Mouse (Mus musculus) MEL (cell line): ENCODE data around the gene Yipf2. TPM values are rescaled to one million over a fixed set of nuclear protein-coding genes. Genes with fewer than 3 reads are reported as not detected.

Source experiments
- DNase-seq: peaks from one replicate; pipeline ENCODE4 v3.0.0; 2011; ENCODE audit warnings: low read depth, low spot score
- H3K27ac ChIP-seq: 2 replicates; pipeline ENCODE4 v1.5.1; 2012; ENCODE audit warnings: low read depth, mild to moderate bottlenecking, control low read depth, low read length, moderate library complexity; ENCODE audit not compliant: control insufficient read depth
- H3K27me3 ChIP-seq, 2 experiments: fragments of 150-350 bp in 1 of 2; sonication (generic) in 1 of 2; 2 replicates each; pipeline ENCODE4 v1.6.1; 2012; ENCODE audit warnings: low read length in 2 of 2, mild to moderate bottlenecking in 2 of 2, improper control_type of control experiment in 1 of 2, moderate library complexity in 1 of 2; ENCODE audit not compliant: insufficient read depth in 2 of 2, control insufficient read depth in 1 of 2
- H3K36me3 ChIP-seq, 2 experiments: 2 replicates each; pipeline ENCODE4 v1.6.1; 2012 to 2014; ENCODE audit warnings: low read length in 2 of 2, improper control_type of control experiment in 1 of 2, inconsistent platforms in 1 of 2, mild to moderate bottlenecking in 1 of 2; ENCODE audit not compliant: insufficient read depth in 2 of 2, control insufficient read depth in 1 of 2
- H3K4me1 ChIP-seq, 2 experiments: fragments of 150-350 bp in 1 of 2; sonication (generic) in 1 of 2; 2 replicates each; pipeline ENCODE4 v1.6.1; 2012; ENCODE audit warnings: low read length in 2 of 2, improper control_type of control experiment in 1 of 2, mild to moderate bottlenecking in 1 of 2; ENCODE audit not compliant: insufficient read depth in 2 of 2, control insufficient read depth in 1 of 2
- H3K4me3 ChIP-seq, 2 experiments: fragments of 150-350 bp in 1 of 2; sonication (generic) in 1 of 2; 2 replicates each; pipeline ENCODE4 v1.5.1; 2012; ENCODE audit warnings: low read depth in 2 of 2, low read length in 2 of 2, mild to moderate bottlenecking in 2 of 2, moderate library complexity in 2 of 2, control low read depth in 1 of 2, improper control_type of control experiment in 1 of 2; ENCODE audit not compliant: control insufficient read depth in 1 of 2, insufficient read depth in 1 of 2
- H3K79me2 ChIP-seq: 2 replicates; pipeline ENCODE4 v1.6.1; 2012; ENCODE audit warnings: mild to moderate bottlenecking, low read length, moderate library complexity; ENCODE audit not compliant: control insufficient read depth, poor library complexity, insufficient read depth
- H3K9ac ChIP-seq: 2 replicates; pipeline ENCODE4 v1.6.1; 2012; ENCODE audit warnings: low read depth, mild to moderate bottlenecking, control low read depth, low read length, moderate library complexity; ENCODE audit not compliant: control insufficient read depth, poor library complexity, severe bottlenecking
- H3K9me3 ChIP-seq: fragments of 150-350 bp; sonication (generic); replicated peaks from 2 replicates; pipeline ENCODE4 v1.6.1; 2012; ENCODE audit warnings: mild to moderate bottlenecking, low read length, improper control_type of control experiment, moderate library complexity; ENCODE audit not compliant: insufficient read depth
- EP300 ChIP-seq, 2 experiments: IDR thresholded peaks; 2 replicates each; pipeline ENCODE4 v1.6.1; 2011; ENCODE audit warnings: improper control_type of control experiment in 2 of 2, low read length in 2 of 2, low read depth in 1 of 2, mild to moderate bottlenecking in 1 of 2
- JUND ChIP-seq: IDR thresholded peaks from 2 replicates; pipeline ENCODE4 v1.6.1; 2011; ENCODE audit warnings: low read depth, mild to moderate bottlenecking, improper control_type of control experiment, low read length
- MEF2A ChIP-seq: IDR thresholded peaks from 2 replicates; pipeline ENCODE4 v1.6.1; 2014; ENCODE audit warnings: low read depth, mild to moderate bottlenecking, inconsistent platforms, low read length, improper control_type of control experiment; ENCODE audit not compliant: poor library complexity, insufficient replicate concordance, severe bottlenecking; ENCODE audit errors: extremely low read depth
- MXI1 ChIP-seq: IDR thresholded peaks from 2 replicates; pipeline ENCODE4 v1.6.1; 2011; ENCODE audit warnings: mild to moderate bottlenecking, low read depth, low read length, improper control_type of control experiment
- MYC ChIP-seq: IDR thresholded peaks from 2 replicates; pipeline ENCODE4 v1.6.1; 2011; ENCODE audit warnings: low read depth, mild to moderate bottlenecking, low read length, improper control_type of control experiment, moderate library complexity
- POLR2A ChIP-seq, 2 experiments: IDR thresholded peaks; 2 replicates each; pipeline ENCODE4 v1.6.1; 2011 to 2012; ENCODE audit warnings: low read length in 2 of 2, mild to moderate bottlenecking in 2 of 2, control low read depth in 1 of 2, improper control_type of control experiment in 1 of 2, low read depth in 1 of 2, moderate library complexity in 1 of 2; ENCODE audit not compliant: control insufficient read depth in 1 of 2, insufficient read depth in 1 of 2, poor library complexity in 1 of 2
- POLR2AphosphoS5 ChIP-seq: IDR thresholded peaks from 2 replicates; pipeline ENCODE4 v1.6.1; 2012; ENCODE audit warnings: low read depth, borderline replicate concordance, mild to moderate bottlenecking, inconsistent platforms, low read length, moderate library complexity, mixed read lengths
- TBP ChIP-seq: IDR thresholded peaks from 2 replicates; pipeline ENCODE4 v1.8.0; 2011; ENCODE audit warnings: low read depth, low read length, improper control_type of control experiment
- UBTF ChIP-seq: IDR thresholded peaks from 2 replicates; pipeline ENCODE4 v1.6.1; 2012; ENCODE audit warnings: low read depth, mild to moderate bottlenecking, inconsistent platforms, low read length, improper control_type of control experiment, moderate library complexity, borderline replicate concordance; ENCODE audit not compliant: insufficient read depth
- ZKSCAN1 ChIP-seq: IDR thresholded peaks from 2 replicates; pipeline ENCODE4 v1.6.1; 2012; ENCODE audit warnings: low read depth, mild to moderate bottlenecking, inconsistent platforms, low read length, improper control_type of control experiment, moderate library complexity
- polyA plus RNA-seq, 2 experiments: library from polyadenylated mRNA; stranded (reverse) in 1 of 2; unstranded in 1 of 2; fragments of >175 nt in 1 of 2; fragments of >200 nt in 1 of 2; gene quantifications; 2 replicates each; pipeline versions ENCODE4 v1.2.1 to v1.2.4; 2012; ENCODE audit warnings: low replicate concordance in 2 of 2, low read depth in 1 of 2; ENCODE audit not compliant: insufficient read length in 2 of 2, insufficient read depth in 1 of 2, missing spikeins in 1 of 2
- total RNA-seq: library from RNA; depleted of rRNA; stranded (reverse); fragments of 300-350 nt; gene quantifications from 2 replicates; pipeline ENCODE4 v1.2.3, GENCODE M21; 2012

The Yipf2 gene
- total and polyA plus RNA-seq, 3 experiments: 22.8 to 84.9 TPM; not detected in 1

- no peaks in the 10 kb centered on the region for H3K27me3 ChIP-seq
- H3K27ac ChIP-seq: peak overlapping the region; percentile 25
- H3K79me2 ChIP-seq: peaks cover 28% of the 10 kb centered on the region
- H3K9ac ChIP-seq: peak overlapping the region; percentile 60
- DNase-seq: peak; percentile 63
- H3K9me3 ChIP-seq: no peaks in the 10 kb centered on the region
- H3K4me1 ChIP-seq: peaks cover 3 to 22% of the 10 kb centered on the region in 2 experiments; a peak in 3 of 4 replicates
- peak overlapping the region; percentile 51 to 65 for H3K4me3 ChIP-seq
- H3K36me3 ChIP-seq: peaks cover 9 to 20% of the 10 kb centered on the region in 2 experiments
- TF ChIP-seq MYC: no peak
- TF ChIP-seq MEF2A: no peak
- 0 out of 2 replicates have a peak, but pooled peaks have one; percentile 53 for TF ChIP-seq UBTF
These were observed 561 bp downstream of the Yipf2 start for GRCm38 (mm10) chr9:21591831-21592702.

- peak; percentile 59 for DNase-seq
- H3K27ac ChIP-seq: no peak overlapping the region
- peaks cover 3 to 22% of the 10 kb centered on the region in 2 experiments; a peak in 3 of 4 replicates for H3K4me1 ChIP-seq
These were observed 1.3 kb downstream of the Yipf2 start for GRCm38 (mm10) chr9:21591127-21591830.

GRCm38 (mm10) chr9:21589538-21589937 lies 3.1 kb downstream of the Yipf2 start:
- TF ChIP-seq POLR2A (IDR thresholded peaks at IDR 0.05; ENCODE audit: control insufficient read depth in 1 of 2, insufficient read depth in 1 of 2, low read depth in 1 of 2, low read length in 2 of 2, poor library complexity in 1 of 2) (peak in 1 of 2 experiments; percentile 42; a peak in 2 of 4 replicates), EP300 (IDR thresholded peaks at IDR 0.05; ENCODE audit: low read depth in 1 of 2, low read length in 2 of 2) (no peak), JUND (no peak), MXI1 (no peak), POLR2AphosphoS5 (peak; percentile 83)
- TF ChIP-seq, all 39 proteins: peak for 2
- Histone ChIP-seq H3K27me3 (no peaks in the 10 kb centered on the region), H3K36me3 (peaks cover 10 to 17% of the 10 kb centered on the region in 2 experiments), H3K27ac (no peak overlapping the region), H3K9ac (no peak overlapping the region), H3K79me2 (peaks cover 18% of the 10 kb centered on the region), H3K9me3 (no peaks in the 10 kb centered on the region), H3K4me1 (peaks cover 3 to 19% of the 10 kb centered on the region in 2 experiments; a peak in 3 of 4 replicates), H3K4me3 (no peak overlapping the region)
- no peak for DNase-seq

More at GRCm38 (mm10) chr9:21591127-21591830, 1.3 kb downstream of the Yipf2 start:
- H3K79me2 ChIP-seq: peaks cover 28% of the 10 kb centered on the region
- H3K9me3 ChIP-seq: no peaks in the 10 kb centered on the region
- peaks cover 10 to 20% of the 10 kb centered on the region in 2 experiments for H3K36me3 ChIP-seq
- TF ChIP-seq TBP (no peak), ZKSCAN1 (no peak)
- no peaks in the 10 kb centered on the region for H3K27me3 ChIP-seq
- H3K4me3 ChIP-seq: 0 out of 4 replicates have a peak overlapping the region, but pooled peaks of 1 of the 2 experiments have one; percentile 51
- H3K9ac ChIP-seq: no peak overlapping the region
